Mouse (Mus musculus) cerebellum, adult 2 months (tissue): ENCODE data around the gene Slc1a5. TPM values are rescaled to one million over a fixed set of nuclear protein-coding genes. Genes with fewer than 3 reads are reported as not detected.
A peak's percentile ranks its signal among the peaks of the same experiment; 100 is the strongest.

Experiments used
- DNase-seq, 2 experiments: peaks; one replicate each; pipeline ENCODE4 v3.0.0; 2021
- H3K27ac ChIP-seq: fragments of 200-500 bp; 2 replicates; pipeline ENCODE4 v1.5.1; 2012; ENCODE audit warnings: low read length, control low read depth, inconsistent platforms; ENCODE audit not compliant: insufficient read depth
- H3K27me3 ChIP-seq: fragments of 200-500 bp; 2 replicates; pipeline ENCODE4 v1.6.1; 2012; ENCODE audit warnings: inconsistent platforms, mild to moderate bottlenecking, low read length, moderate library complexity; ENCODE audit not compliant: control insufficient read depth, insufficient read depth
- H3K4me1 ChIP-seq: fragments of 200-500 bp; 2 replicates; pipeline ENCODE4 v1.6.1; 2011; ENCODE audit warnings: low read length; ENCODE audit not compliant: control insufficient read depth, insufficient read depth
- H3K4me3 ChIP-seq: fragments of 200-500 bp; replicated peaks from 2 replicates; pipeline ENCODE3; 2011; ENCODE audit warnings: mild to moderate bottlenecking, low read depth, low read length, control low read depth; ENCODE audit not compliant: insufficient read depth
- CTCF ChIP-seq: fragments of 200-500 bp; IDR thresholded peaks from 2 replicates; pipeline ENCODE4 v1.5.1; 2011; ENCODE audit warnings: low read depth, mild to moderate bottlenecking, control low read depth, low read length, moderate library complexity, borderline replicate concordance; ENCODE audit not compliant: insufficient read depth
- POLR2A ChIP-seq: fragments of 200-500 bp; IDR thresholded peaks from 2 replicates; pipeline ENCODE4 v1.6.1; 2011; ENCODE audit warnings: low read length, control low read depth, borderline replicate concordance; ENCODE audit not compliant: insufficient read depth
- WGBS: fragments of 180-500 bp; shearing (Covaris S2); methylation state at CpG from one replicate; pipeline ENCODE4 v1.1.7; 2018; 5-methylcytosine and 5-hydroxymethylcytosine counted together
- polyA plus RNA-seq: library from polyadenylated mRNA; depleted of rRNA; stranded (reverse); fragments of >200 nt; gene quantifications from 2 replicates; pipeline ENCODE4 v1.2.3, GENCODE M21; 2012

Slc1a5 gene
- polyA plus RNA-seq, 1 experiment, result 4.0 TPM

- no peaks in the 10 kb centered on the region for H3K27me3 ChIP-seq
- H3K27ac ChIP-seq, result no peak overlapping the region
- H3K4me1 ChIP-seq, result no peaks in the 10 kb centered on the region
- TF ChIP-seq CTCF (no peak), POLR2A (no peak)
- no peak for DNase-seq
- WGBS, result 73% methylated on average over 4 of the region's 4 CpGs
- no peak overlapping the region for H3K4me3 ChIP-seq
These were observed 59.9 kb downstream of the Slc1a5 start for GRCm38 (mm10) chr7:16841078-16841477.

GRCm38 (mm10) chr7:16841561-16842560 lies 60.7 kb downstream of the Slc1a5 start:
- DNase-seq, result no peak
- Histone ChIP-seq H3K27ac (no peak overlapping the region), H3K4me3 (peak overlapping the region; percentile 84), H3K4me1 (no peaks in the 10 kb centered on the region), H3K27me3 (no peaks in the 10 kb centered on the region)
- WGBS, result 38% methylated on average over 11 of the region's 11 CpGs
- no peak for TF ChIP-seq POLR2A
- no peak for TF ChIP-seq CTCF

- TF ChIP-seq POLR2A (peak; percentile 53; the same call in 1 of the 2 replicates), CTCF (no peak)
- no peaks in the 10 kb centered on the region for H3K4me1 ChIP-seq
- H3K27me3 ChIP-seq, result no peaks in the 10 kb centered on the region
- peak within 1 kb of the TSS; percentile 84 for H3K4me3 ChIP-seq
- DNase-seq, result peak; percentile 85 to 91
- no peak within 1 kb of the TSS for H3K27ac ChIP-seq
- 1% methylated on average over 32 of the region's 32 CpGs for WGBS
These were observed 61.5 kb downstream of the Slc1a5 start, which contains the start of gene Prkd2 for GRCm38 (mm10) chr7:16842645-16843063. Gene Prkd2, plus strand, starts transcription at chr7:16842902.

- peak overlapping the region; percentile 84 for H3K4me3 ChIP-seq
- TF ChIP-seq CTCF, result no peak
- no peak for TF ChIP-seq POLR2A
- H3K27me3 ChIP-seq, result no peaks in the 10 kb centered on the region
- DNase-seq, result peak in 1 of 2 experiments; percentile 41
- H3K4me1 ChIP-seq, result no peaks in the 10 kb centered on the region; the same call in 1 of the 2 replicates
- H3K27ac ChIP-seq, result no peak overlapping the region
- 2% methylated on average over 33 of the region's 33 CpGs for WGBS
These were observed 62.5 kb downstream of the Slc1a5 start for GRCm38 (mm10) chr7:16843441-16844171.

GRCm38 (mm10) chr7:16844696-16845071 lies 63.5 kb downstream of the Slc1a5 start:
- H3K27me3 ChIP-seq, result no peaks in the 10 kb centered on the region
- DNase-seq, result no peak
- WGBS, result 86% methylated on average over 3 of the region's 3 CpGs
- no peak overlapping the region for H3K27ac ChIP-seq
- no peak for TF ChIP-seq POLR2A
- TF ChIP-seq CTCF, result no peak
- no peak overlapping the region for H3K4me3 ChIP-seq
- H3K4me1 ChIP-seq, result no peaks in the 10 kb centered on the region; the same call in 1 of the 2 replicates

- no peak overlapping the region for H3K27ac ChIP-seq
These were observed 64.1 kb downstream of the Slc1a5 start for GRCm38 (mm10) chr7:16845072-16845819.

GRCm38 (mm10) chr7:16845820-16846167 lies 64.7 kb downstream of the Slc1a5 start:
- no peak for TF ChIP-seq POLR2A
- TF ChIP-seq CTCF, result no peak
- Histone ChIP-seq H3K27me3 (no peaks in the 10 kb centered on the region), H3K4me1 (no peaks in the 10 kb centered on the region; the same call in 1 of the 2 replicates), H3K4me3 (no peak overlapping the region), H3K27ac (no peak overlapping the region)
- WGBS, result 53% methylated on average over 10 of the region's 10 CpGs
- DNase-seq, result no peak

More at GRCm38 (mm10) chr7:16845072-16845819, 64.1 kb downstream of the Slc1a5 start:
- no peak for TF ChIP-seq POLR2A
- no peak for TF ChIP-seq CTCF
- no peaks in the 10 kb centered on the region for H3K27me3 ChIP-seq
- WGBS, result 63% methylated on average over 14 of the region's 14 CpGs
- no peak for DNase-seq
- H3K4me1 ChIP-seq, result no peaks in the 10 kb centered on the region; the same call in 1 of the 2 replicates
- H3K4me3 ChIP-seq, result no peak overlapping the region
